Mouse (Mus musculus): ENCODE results near the gene Arhgap17.
A peak's percentile ranks its signal among the peaks of the same experiment; 100 is the strongest.

Gene Arhgap17

GRCm38 (mm10) chr7:123368778-123369746 lies 653 bp downstream of the Arhgap17 start:
- peak; percentile 76 for DNase-seq (ENCODE audit: low read depth, low spot score)

DNA sequence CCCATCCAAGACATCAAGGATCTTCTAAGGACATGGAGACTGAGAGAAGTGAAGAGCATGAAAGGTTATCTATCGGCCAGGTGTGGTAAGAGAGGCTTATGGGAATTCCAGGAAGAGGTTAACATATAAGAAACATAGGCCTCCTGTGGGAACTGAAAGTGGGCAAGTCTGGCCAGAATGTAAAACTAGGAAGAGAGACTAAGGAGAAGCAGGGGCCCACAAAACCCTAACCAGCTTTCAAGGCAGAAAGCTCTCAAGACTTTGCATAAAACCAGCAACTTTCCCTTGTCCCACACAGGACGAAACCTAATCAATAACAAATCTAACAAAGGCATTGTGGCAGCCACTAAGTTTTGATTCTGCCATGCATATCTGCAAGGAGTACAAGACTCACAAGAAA lies 1.5 kb downstream of the Arhgap17 start:
- DNase-seq (ENCODE audit: low read depth, low spot score) = no peak

- DNase-seq (ENCODE audit: low read depth, low spot score) = no peak
These were observed 2.2 kb downstream of the Arhgap17 start for GRCm38 (mm10) chr7:123367218-123368150.

DNA sequence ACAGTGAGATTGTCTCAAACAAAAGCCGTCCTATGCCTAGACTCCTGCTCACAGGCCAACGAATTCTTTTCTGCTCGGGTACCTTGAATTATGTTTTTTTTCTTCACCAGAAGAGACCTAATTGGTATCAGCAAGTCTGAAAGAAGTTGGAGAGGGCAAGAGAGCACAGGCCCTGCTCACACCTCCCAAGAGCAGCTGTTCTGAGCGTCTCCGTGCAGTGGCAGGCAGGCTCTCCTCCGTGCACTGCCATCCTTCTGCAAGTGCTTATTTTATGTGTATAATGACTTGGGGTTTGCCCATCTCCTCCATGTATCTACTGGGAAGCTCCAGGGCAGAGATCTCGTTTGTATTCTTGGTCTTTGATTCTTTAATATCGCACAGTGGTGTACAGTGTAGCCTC lies 2.9 kb downstream of the Arhgap17 start:
- DNase-seq (ENCODE audit: low read depth, low spot score) = no peak

DNA sequence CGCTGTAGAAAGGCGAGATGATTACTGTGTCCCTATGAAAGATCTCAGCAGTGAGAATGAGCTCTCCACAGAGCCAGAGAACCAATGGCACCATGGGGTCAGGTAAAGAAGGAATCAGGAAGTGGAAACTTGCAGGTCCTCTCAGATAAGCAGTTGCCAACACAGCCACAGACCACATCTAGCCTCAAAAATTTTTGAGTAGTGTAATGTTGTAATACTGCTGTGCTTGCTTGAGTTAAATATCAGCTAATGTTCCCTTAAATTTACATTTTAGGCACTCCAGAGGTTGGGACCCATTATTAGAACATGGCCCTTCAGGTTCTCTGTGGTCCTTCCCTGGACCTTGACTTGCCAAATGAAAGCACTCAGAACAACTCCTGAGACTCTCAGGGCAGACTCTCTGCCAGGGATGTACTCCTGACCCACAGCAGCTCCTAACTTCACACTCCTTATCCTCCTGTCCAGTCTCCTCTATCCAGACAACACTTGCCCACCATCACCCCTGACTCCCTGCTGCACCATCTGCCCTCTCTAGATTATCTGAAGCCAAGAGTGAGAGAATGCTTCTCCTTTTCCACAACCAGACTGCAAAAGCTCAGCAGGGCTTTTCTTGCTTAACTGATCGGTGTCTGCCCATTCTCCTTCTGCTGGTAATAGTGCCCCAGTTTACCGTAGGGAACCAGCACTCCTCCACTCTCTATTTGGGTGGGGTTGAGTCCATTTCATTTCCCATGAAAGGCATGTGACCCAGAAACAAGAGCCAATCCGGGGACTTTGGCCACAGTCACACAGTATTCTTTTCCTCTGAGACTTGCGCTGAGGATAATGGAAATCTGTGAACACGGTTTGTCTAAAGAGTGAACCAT lies 3.6 kb downstream of the Arhgap17 start:
- DNase-seq (ENCODE audit: low read depth, low spot score) = no peak

GRCm38 (mm10) chr7:123363971-123364370 lies 5.7 kb downstream of the Arhgap17 start:
- DNase-seq (ENCODE audit: low read depth, low spot score) = no peak

GRCm38 (mm10) chr7:123362806-123363205 lies 6.9 kb downstream of the Arhgap17 start:
- no peak for DNase-seq (ENCODE audit: low read depth, low spot score)

DNA sequence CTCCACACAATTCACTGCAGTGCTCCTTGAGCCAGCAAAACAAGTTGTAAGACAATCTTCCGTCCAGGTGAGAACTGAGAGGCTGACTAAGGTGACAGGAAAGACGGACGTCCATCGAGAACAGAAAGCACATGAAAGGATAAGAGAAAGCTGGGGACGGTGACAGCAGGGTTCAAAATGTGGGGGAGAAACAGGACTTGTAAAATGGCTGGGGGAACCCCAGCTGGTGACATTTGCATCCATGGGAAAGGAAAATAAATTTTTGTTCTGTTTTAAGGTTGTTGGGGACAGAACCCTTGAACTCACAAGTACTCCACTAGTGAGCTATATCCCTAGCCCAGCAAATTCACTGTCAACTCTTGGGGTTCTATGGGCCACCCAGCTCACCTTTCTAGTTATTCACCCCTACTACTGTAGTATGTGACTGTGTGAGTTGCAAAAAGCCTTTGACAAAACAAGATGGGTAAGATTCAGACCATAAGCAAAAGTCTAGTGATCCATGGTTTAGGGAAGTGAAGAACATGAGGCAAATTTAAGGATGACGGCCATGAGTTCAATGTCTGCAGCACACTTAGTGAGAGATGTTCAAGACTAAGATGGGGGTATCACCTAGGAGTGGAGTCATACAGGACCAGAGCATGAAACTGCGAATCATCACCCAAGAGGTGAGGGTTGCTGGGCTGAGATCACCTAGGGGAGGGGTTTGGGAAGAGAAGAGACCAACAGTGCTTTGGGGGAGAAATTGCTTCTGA lies 8.3 kb downstream of the Arhgap17 start:
- peak; percentile 25 for DNase-seq (ENCODE audit: low read depth, low spot score)

DNA sequence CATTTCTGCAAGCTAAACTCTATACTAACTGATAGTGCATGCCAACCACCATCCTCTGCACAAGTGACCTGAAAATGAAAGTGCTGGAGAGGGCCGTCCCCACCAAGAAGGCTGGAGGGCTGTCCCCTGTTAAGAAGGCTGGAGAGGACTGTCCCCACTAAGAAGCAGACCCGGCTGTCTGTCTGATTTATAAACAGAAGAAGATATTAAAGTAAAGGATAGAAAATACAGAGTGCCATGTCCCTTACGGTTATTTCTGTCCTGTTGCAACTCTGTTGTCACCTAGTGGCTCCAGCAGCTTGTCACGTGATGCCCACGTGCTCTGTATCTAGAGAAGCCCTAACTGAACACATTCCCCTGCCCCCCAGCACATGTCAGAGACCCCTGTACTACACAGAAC lies 9.5 kb downstream of the Arhgap17 start:
- DNase-seq (ENCODE audit: low read depth, low spot score) = peak; percentile 33

GRCm38 (mm10) chr7:123359101-123359500 lies 10.6 kb downstream of the Arhgap17 start:
- no peak for DNase-seq (ENCODE audit: low read depth, low spot score)

DNA sequence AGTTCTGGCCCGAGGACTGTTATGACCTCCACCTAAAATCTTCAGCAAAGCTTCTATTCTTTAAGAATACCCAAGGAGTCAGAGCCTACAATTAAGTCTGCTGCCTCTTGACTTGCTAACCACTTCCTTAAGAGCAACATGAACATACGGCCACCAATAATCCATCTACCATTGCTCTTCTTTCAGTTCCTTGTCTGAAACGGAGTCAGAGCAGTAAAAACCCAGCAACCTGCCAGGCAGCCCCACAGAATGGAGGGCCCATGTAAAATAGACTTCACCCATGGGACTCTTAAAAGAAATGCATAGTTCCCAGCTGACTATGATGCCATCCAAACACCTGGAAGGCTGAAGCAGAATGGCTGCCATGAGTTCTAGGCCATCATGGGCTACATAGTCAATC lies 13.6 kb downstream of the Arhgap17 start:
- DNase-seq (ENCODE audit: low read depth, low spot score) = peak; percentile 76

DNA sequence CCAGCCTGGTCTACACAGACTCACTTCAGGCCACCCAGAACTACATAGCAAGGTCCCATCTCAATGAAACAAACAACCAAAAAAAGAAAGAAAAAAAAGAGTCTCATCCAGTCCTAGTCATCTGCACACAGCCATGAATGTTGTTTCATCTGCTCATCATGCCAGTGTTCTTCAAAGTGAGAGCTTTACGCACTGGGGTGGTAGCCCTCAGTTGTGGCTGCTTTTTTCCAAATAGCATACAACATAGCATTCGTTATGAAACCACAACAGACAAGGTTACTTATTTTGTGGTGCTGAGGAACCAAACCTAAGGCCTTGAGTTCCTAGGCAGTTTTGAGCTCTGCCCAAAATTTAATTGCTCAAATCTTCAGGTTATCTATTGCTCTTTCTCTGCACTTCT lies 14.9 kb downstream of the Arhgap17 start:
- no peak for DNase-seq (ENCODE audit: low read depth, low spot score)

GRCm38 (mm10) chr7:123354392-123354791 lies 15.3 kb downstream of the Arhgap17 start:
- no peak for DNase-seq (ENCODE audit: low read depth, low spot score)

DNA sequence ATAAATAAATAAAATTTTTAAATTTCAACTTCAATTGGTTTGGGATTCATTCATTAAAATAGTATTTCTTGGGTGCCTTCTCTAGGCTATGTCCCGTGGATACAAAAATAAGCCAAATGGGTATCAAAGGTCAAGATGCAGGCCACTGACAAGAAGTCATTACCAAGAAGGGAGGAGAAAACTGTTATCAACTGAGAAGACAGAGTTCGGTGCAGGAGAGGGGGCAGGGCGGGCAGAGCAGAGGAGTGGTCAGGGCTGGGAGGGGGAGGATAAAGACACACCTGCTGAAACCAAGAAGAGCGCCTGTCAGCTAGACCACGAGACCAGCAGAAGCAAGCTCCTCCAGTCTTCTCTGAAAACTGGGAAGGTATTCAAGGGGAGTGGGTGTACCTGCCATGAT lies 15.8 kb downstream of the Arhgap17 start:
- no peak for DNase-seq (ENCODE audit: low read depth, low spot score)

- DNase-seq (ENCODE audit: low read depth, low spot score) = no peak
These were observed 16.6 kb downstream of the Arhgap17 start for GRCm38 (mm10) chr7:123353081-123353480.

DNA sequence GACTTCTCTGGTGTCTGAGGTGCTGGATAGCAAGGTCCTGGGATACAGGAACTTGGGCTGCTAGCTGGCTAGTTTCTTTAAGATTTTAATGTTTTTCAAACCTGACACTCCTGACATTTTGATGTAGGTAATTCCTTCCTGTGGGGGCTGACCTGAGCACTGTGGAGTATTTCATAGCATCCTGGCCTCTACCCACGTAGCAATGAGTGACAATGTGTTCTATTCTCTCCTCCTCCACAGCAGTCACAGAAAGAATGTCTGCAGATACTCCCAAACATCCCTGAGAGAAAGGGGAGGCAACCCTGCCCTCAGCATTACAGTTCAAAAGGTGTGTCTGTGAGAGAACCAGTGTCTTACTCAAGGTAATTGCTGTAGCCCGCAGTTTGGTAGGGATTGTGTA lies 19.5 kb downstream of the Arhgap17 start:
- no peak for DNase-seq (ENCODE audit: low read depth, low spot score)

DNA sequence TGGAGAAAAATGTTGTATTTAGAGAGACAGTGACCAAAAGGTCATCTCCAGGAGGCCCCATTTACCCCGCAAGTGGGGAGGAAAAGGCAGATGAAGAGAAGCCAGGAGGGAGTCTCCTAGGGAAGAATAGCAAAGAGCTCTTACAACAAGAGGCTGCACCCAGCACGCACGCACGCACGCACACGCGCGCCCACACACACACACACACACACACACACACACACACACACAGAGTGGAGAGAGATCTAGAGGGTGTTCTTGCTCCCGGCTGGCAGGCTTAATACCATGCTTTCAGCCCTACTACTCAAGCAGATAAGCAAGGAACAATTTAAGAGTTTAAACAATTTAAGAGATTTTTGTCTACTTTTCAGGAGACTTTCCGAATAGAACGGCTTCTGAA lies 19.9 kb downstream of the Arhgap17 start:
- no peak for DNase-seq (ENCODE audit: low read depth, low spot score)

GRCm38 (mm10) chr7:123346631-123347290 lies 23.0 kb downstream of the Arhgap17 start:
- no peak for DNase-seq (ENCODE audit: low read depth, low spot score)

DNA sequence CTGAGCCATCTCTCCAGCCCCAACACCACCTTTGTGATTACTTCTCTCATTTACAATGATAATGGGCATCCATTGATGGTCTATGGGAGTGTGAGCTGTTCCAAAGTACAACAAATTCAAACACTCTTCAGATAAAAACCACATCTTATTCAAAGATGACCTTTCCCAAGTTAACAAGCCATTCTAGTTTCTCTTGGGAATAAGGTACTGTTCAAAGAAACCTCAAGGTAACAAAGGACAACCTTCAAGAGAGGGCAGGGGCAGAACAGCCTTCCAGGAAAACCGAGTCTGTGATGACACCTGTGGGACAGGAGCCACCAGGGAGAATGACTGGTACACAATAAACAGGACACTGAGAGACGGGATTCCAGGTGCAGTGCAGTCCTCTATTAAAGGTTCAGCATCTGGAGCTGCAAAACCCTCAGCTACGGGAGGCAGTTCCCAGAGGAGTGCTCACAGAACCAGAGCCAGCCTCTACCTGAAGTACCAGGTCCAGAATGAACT lies 24.6 kb downstream of the Arhgap17 start:
- no peak for DNase-seq (ENCODE audit: low read depth, low spot score)

Measured in A20 (cell line).